ENCODE assay signal across 20 mouse cellular contexts in genomic region chr8:45355809-45356208, GRCm38 (mm10). TPM values are rescaled to one million over a fixed set of nuclear protein-coding genes. Genes with fewer than 3 reads are reported as not detected.
"Had no signal": no experiment of that assay in that cellular context is flagged by ENCODE, and none has a peak within 500 bp of the region (broad histone marks: within the 10 kb centered on the region; RNA-seq: fewer than 3 reads in every experiment).

No protein-coding gene starts in this region.

- H3K27ac ChIP-seq: hindbrain, postnatal 0 days; intestine, embryonic 15.5 days; layer of hippocampus, adult 2 months; limb, embryonic 13.5 days; liver, embryonic 15.5 days; midbrain, embryonic 15.5 days; neural tube, embryonic 13.5 days had no signal

- H3K4me2 ChIP-seq: intestine, embryonic 15.5 days; limb, embryonic 13.5 days; liver, embryonic 11.5 days; liver, embryonic 15.5 days; lung, embryonic 14.5 days; midbrain, embryonic 11.5 days; midbrain, embryonic 15.5 days; neural tube, embryonic 13.5 days had no signal

- H3K36me3 ChIP-seq: intestine, embryonic 15.5 days; liver, embryonic 15.5 days; midbrain, embryonic 15.5 days; neural tube, embryonic 13.5 days had no signal

- H3K4me3 ChIP-seq: intestine, embryonic 15.5 days; layer of hippocampus, adult 2 months; limb, embryonic 13.5 days; liver, embryonic 15.5 days; megakaryocyte, embryonic 14.5 days; midbrain, embryonic 15.5 days; neural tube, embryonic 13.5 days had no signal

- H3K27me3 ChIP-seq: intestine, embryonic 15.5 days; limb, embryonic 13.5 days; midbrain, embryonic 15.5 days; neural tube, embryonic 13.5 days had no signal

- DNase-seq: lung, embryonic 14.5 days; lung, postnatal 10 days; lung, postnatal 4 days; retina, postnatal 1 day; right cerebral cortex, postnatal 4 days; spleen, adult 18-20 months; thymus, postnatal 4 days had no signal

- H3K9me3 ChIP-seq: intestine, embryonic 15.5 days; limb, embryonic 13.5 days; liver, embryonic 15.5 days; midbrain, embryonic 15.5 days; neural tube, embryonic 13.5 days had no signal

- H3K4me1 ChIP-seq: intestine, embryonic 15.5 days; liver, embryonic 15.5 days had no signal

- ATAC-seq: hindbrain, postnatal 0 days; intestine, embryonic 15.5 days; midbrain, embryonic 15.5 days had no signal

- H3K9ac ChIP-seq: intestine, embryonic 15.5 days; limb, embryonic 13.5 days; liver, embryonic 15.5 days; lung, embryonic 14.5 days; midbrain, embryonic 15.5 days; neural tube, embryonic 13.5 days had no signal

RNA-seq across cellular contexts. Expression of gene Gm45753, which starts 47.5 kb away (rescaled TPM):
- total RNA-seq: hindbrain, postnatal 0 days; layer of hippocampus, adult 2 months; layer of hippocampus, postnatal 10 days; left cerebral cortex, postnatal 36 days had no signal
- polyA plus RNA-seq: hindbrain, postnatal 0 days; limb, embryonic 13.5 days; lung, embryonic 14.5 days; midbrain, embryonic 15.5 days; neural tube, embryonic 13.5 days; stomach, embryonic 14.5 days had no signal
